Mouse (Mus musculus): Measurements from ENCODE around the gene Usp39. TPM values are rescaled to one million over a fixed set of nuclear protein-coding genes. Genes with fewer than 3 reads are reported as not detected.

The Usp39 gene
- total RNA-seq (2023): 36.6 TPM

DNA sequence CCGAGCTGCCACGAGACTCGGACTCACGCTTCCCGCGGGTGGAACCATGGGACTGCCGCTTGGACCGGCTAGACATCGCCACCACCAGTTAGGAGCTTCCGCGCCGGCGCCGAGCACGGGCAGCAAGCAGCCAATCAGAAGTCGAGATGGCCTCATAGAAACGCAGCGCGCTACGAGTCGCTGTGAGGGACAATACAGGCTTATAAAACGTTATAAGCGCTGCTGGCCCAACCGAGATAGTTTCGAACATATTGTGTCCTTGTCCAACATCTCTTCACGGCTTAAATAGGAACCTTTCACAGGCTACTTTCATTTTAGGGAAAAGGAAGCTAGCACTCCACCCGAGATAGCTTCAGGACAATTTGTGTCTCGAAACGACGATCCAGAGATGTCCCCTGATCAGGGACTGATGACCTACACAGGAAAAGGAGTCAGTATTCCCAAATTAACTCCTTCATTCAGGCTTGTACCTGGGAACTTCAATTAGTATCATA, at the start of gene Usp39:
Gene Usp39 (minus strand): TSS at position 111 of the 494 bp plus-strand sequence.

DNA sequence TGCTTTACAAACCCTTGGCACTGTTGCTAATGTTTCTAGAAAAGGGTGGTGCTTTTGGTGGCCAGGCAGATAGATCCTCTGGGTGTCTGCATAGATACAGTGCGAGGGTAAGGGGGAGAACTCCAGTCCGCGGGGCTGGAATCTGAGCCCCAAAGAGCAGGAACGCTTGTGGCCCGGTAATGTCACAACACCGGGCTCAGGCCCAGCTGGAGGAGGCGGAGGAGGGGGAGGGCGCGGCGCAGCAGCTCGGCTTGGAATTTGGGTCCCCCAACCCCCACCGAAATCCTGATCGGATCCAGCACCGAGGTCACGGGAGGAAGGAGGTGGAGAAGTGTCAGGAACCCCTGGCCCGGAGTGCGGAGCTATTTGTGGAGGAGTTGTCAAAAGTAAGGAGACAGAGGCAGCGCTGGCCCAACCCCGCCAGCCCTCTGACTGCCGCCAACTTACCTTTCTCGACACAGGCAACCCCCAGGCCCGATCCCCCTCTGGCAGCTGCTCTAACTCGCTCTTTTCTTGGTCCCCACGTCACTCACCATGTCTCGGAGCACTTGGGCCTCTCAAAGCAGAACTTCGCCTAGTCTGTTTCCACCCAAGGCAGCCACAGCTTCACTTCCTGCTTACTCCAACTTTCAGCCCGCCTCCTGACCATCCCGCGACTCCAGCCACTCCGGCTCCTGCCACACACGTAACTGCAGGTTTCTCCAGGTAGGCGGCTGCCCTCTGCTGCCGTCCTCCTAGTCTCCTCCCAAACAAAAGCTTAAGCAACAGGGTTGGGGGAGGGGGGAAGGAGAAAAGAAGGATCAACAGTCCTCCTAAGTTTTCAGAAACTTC, 45.2 kb upstream of the Usp39 start, which contains the start of gene Vamp8:
Gene Vamp8 (minus strand): TSS at position 763 of the 831 bp plus-strand sequence.

DNA sequence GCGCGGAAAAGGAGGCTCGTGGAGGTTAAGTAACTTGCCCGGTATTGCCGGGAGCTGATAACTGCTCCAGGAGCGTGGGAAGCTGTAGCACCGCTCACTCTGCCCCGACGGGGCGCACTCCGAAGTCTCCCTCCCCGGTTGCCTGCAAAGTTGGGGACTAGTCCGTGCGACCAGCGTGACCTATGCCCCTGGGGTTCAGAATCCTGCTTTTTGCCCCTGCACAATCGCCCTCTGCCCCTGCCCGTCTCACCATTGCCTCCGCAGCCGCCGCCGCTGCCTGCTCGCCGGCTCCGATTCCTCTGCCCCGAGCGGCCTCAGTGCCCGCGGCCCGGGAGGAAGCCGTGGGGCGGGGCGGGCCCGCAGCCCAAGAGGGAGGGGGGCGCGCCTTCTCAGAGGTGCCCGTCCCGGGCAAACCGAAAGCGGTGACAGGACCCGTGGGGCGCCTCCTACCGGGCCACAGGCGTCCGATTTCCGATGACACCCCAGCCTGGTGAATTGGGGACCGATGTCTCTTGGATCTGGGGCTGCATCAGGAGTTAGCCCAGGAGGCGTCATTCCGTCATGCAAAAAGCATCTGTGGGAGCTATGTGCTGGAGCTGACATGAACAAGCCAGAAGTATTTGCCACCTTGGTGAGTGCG, 35.3 kb upstream of the Usp39 start, which contains the start of gene Vamp5:
Gene Vamp5 (minus strand): TSS at position 338 of the 640 bp plus-strand sequence.

DNA sequence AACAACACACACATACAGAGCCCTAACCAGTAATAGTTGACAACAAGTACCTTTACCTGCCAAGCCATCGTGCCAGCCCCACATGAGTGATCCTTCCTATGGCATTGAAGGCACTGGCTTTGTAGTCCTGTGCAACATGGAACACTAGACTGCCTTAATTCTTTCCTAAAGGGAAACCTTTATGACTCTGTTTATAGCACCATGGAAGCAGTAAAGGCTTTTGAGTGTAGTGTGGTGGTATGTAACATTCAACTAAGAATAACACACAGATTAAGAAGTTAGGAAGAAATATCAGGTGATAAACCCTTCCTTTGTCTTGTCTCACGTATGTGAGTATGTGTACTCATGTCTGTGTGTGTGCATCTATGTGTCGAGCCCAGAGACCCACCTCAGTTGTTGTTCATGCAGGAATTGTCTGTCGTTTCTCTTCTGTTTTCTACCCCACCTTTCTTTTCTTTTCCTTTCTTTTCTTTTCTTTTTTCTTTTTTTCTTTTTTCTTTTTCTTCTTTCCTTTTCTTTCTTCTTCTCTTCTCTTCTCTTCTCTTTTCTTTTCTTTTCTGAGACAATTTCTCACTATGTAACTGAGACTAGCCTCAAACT, 22.0 kb upstream of the Usp39 start, which contains the start of gene Rnf181:
Gene Rnf181 (minus strand): TSS at position 113 of the 600 bp plus-strand sequence.

DNA sequence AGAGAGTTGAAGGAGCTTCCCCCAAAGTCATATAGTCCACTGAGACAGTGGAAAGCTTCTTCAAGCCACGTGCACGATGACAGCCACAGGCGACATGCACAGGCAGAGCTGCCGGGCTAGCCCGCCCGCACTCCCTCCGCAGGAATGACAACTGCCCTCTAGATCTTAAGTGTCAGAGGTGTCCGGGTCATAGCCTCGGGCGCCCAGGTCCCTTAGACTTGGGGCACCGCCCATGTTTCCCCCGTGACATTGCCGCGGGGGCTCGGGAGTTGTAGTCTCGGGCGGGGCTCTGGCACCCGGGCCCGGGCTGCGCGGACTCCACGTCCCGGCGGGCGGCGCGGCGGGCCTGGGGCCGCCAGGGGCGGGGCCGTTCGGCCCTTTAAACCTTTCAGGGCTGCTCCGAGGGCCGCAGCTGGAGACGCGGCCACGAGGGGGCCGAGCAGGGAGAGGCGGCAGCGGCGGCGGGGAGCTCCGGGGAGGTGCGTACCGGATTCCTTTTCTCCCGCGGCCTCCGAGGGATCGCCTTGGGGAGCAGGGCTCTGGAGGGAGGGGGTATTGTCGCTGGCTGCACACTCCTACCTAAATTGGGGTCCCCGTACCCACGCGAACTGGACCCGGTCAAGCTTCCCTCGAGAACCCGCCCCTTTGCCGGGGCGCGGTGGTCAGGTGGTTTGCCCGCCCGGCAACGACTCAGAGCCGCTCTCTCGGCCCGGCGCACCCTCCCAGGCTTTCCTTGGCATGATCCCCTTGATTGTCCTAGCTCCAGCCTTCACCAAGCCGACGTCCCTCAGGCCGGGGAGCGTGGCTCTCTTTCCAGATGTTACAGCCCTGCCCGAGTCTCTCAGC, 10.3 kb upstream of the Usp39 start, which contains the start of gene Tmem150a:
Gene Tmem150a (plus strand): TSS at position 382 of the 846 bp plus-strand sequence.

DNA sequence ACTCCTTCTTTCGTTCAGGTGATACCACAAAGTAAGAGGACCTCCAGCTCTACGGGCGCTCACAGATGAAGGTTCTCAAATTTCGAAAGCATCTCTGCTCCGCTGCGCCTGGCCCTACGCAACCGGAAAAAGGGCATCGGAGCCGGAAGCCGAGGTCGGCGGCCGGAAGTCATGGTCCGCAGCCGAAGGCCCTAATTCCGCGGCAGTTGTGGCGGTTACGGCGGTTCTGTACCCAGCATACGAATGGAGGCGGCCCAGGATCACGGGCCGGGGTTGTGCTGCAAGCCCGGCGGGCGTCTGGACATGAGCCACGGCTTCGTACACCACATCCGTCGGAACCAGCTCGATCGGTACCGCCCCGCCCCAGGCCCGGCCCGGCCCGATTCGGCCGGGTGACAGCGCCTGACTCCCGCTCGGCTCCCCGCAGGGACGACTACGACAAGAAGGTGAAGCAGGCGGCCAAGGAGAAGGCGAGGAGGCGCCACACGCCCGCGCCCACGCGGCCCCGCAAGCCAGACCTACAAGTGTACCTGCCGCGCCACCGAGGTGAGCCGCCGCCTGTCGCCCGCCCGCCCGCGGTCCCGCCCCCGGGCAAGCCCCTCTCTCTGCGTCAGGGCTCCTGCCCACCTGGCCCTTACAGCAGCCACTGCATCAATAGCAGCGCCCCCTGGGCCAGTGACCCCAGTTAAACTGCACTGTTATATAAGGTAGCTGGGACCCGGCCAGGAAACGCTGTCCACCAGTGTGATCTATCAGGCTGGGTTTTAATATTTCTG, 2.4 kb upstream of the Usp39 start, which contains the start of gene 0610030E20Rik:
Gene 0610030E20Rik (plus strand): TSS at position 152 of the 776 bp plus-strand sequence.

Other genes with a start within 250 kb of the Usp39 start
- 3.1 TPM for gene St3gal5, start 247.6 kb downstream of the Usp39 start, total RNA-seq (2023)
- gene Atoh8, start 109.6 kb downstream of the Usp39 start, total RNA-seq (2023): not detected
- gene Sftpb, start 40.6 kb downstream of the Usp39 start, total RNA-seq (2023): not detected
- gene 0610030E20Rik, start 2.1 kb upstream of the Usp39 start, total RNA-seq (2023): 33.6 TPM
- gene Tmem150a, start 10.3 kb upstream of the Usp39 start, total RNA-seq (2023): 2.4 TPM
- 72.8 TPM for gene Rnf181, start 21.8 kb upstream of the Usp39 start, total RNA-seq (2023)
- gene Vamp5, start 35.3 kb upstream of the Usp39 start, total RNA-seq (2023): 9.8 TPM
- 60.7 TPM for gene Vamp8, start 45.5 kb upstream of the Usp39 start, total RNA-seq (2023)
- 19.6 TPM for gene Ggcx, start 69.1 kb upstream of the Usp39 start, total RNA-seq (2023)
- 238 TPM for gene Mat2a, start 94.4 kb upstream of the Usp39 start, total RNA-seq (2023)
- gene Sh2d6, start 176.5 kb upstream of the Usp39 start, total RNA-seq (2023): not detected
- 33.5 TPM for gene Capg, start 199.2 kb upstream of the Usp39 start, total RNA-seq (2023)

Data from CD8-positive naive resting alpha-beta T cell, adult 57 days (primary cell).